Comparison of ENCODE assay signal across 18 mouse cellular contexts in the genomic region with DNA sequence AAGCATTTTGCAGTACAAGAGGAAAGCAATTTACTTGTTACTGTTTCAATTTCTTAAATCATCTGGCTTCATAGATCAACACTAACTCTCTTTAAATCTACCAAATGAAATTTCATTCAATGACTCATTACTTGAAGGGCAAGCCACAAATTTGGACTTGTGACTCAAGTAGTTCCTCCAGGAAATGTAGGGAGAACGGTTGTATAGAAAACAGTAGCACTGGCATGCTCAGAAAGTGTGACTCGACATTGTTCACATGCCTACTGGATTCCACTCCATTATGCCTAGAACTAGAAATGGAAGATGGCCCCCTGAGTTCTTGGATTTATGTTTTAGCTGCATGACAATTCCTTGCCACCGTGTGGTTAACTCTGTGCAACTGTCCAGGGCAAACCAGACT.
"Had no signal": no experiment of that assay in that cellular context is flagged by ENCODE, and none has a peak within 500 bp of the region (broad histone marks: within the 10 kb centered on the region; RNA-seq: fewer than 3 reads in every experiment).

No protein-coding gene starts in this region.

- ATAC-seq: midbrain, embryonic 13.5 days; midbrain, embryonic 15.5 days had no signal

- H3K4me3 ChIP-seq: megakaryocyte, embryonic 14.5 days; midbrain, embryonic 13.5 days; midbrain, embryonic 15.5 days; neural tube, embryonic 13.5 days; neural tube, embryonic 15.5 days had no signal

- DNase-seq: lung, adult 18-20 months; lung, embryonic 14.5 days; lung, postnatal 14 days; lung, postnatal 36 days; retina, postnatal 1 day; right cerebral cortex, adult 18-20 months; right cerebral cortex, postnatal 25 days; right cerebral cortex, postnatal 4 days; spleen, adult 18-20 months; thymus, adult 18-20 months; thymus, postnatal 14 days; thymus, postnatal 36 days had no signal

- H3K27me3 ChIP-seq: midbrain, embryonic 13.5 days; midbrain, embryonic 15.5 days; neural tube, embryonic 13.5 days; neural tube, embryonic 15.5 days had no signal

- H3K9ac ChIP-seq: lung, embryonic 14.5 days; midbrain, embryonic 13.5 days; midbrain, embryonic 15.5 days; neural tube, embryonic 13.5 days; neural tube, embryonic 15.5 days had no signal

- H3K36me3 ChIP-seq: midbrain, embryonic 13.5 days; midbrain, embryonic 15.5 days; neural tube, embryonic 13.5 days; neural tube, embryonic 15.5 days had no signal

- H3K27ac ChIP-seq: macrophage; midbrain, embryonic 13.5 days; midbrain, embryonic 15.5 days; neural tube, embryonic 13.5 days; neural tube, embryonic 15.5 days had no signal

- H3K4me1 ChIP-seq: megakaryocyte, embryonic 14.5 days; midbrain, embryonic 13.5 days; midbrain, embryonic 15.5 days; neural tube, embryonic 13.5 days; neural tube, embryonic 15.5 days had no signal
